ENCODE assay signal across 9 mouse cellular contexts in genomic region chr8:70200098-70200681, GRCm38 (mm10). TPM values are rescaled to one million over a fixed set of nuclear protein-coding genes. Genes with fewer than 3 reads are reported as not detected.
DNase-seq lines count a peak whose midpoint lies in the region; ATAC-seq lines count a peak whose summit lies in the region.
"Had no signal": no experiment of that assay in that cellular context is flagged by ENCODE, and none has a peak within 500 bp of the region (broad histone marks: within the 10 kb centered on the region; RNA-seq: fewer than 3 reads in every experiment).

No protein-coding gene starts in this region.

- no peak overlapping the region for H3K27ac ChIP-seq in embryonic facial prominence, embryonic 15.5 days (replicated peaks)
- no peak overlapping the region for H3K27ac ChIP-seq in embryonic facial prominence, embryonic 10.5 days (replicated peaks)
- no peak overlapping the region for H3K27ac ChIP-seq in hindbrain, embryonic 15.5 days (replicated peaks)
- H3K27ac ChIP-seq: neural tube, embryonic 12.5 days had no signal

- no peaks in the 10 kb centered on the region for H3K36me3 ChIP-seq in embryonic facial prominence, embryonic 15.5 days
- no peaks in the 10 kb centered on the region for H3K36me3 ChIP-seq in embryonic facial prominence, embryonic 10.5 days (replicated peaks)
- no peaks in the 10 kb centered on the region for H3K36me3 ChIP-seq in hindbrain, embryonic 15.5 days
- H3K36me3 ChIP-seq: neural tube, embryonic 12.5 days had no signal

- no peak overlapping the region for H3K4me2 ChIP-seq in embryonic facial prominence, embryonic 15.5 days (replicated peaks)
- no peak overlapping the region for H3K4me2 ChIP-seq in hindbrain, embryonic 15.5 days
- H3K4me2 ChIP-seq: neural tube, embryonic 12.5 days had no signal

- no peaks in the 10 kb centered on the region for H3K4me1 ChIP-seq in embryonic facial prominence, embryonic 15.5 days
- peaks cover 4% of the 10 kb centered on the region; the same call in 1 of the 2 replicates for H3K4me1 ChIP-seq in embryonic facial prominence, embryonic 10.5 days
- H3K4me1 ChIP-seq in hindbrain, embryonic 15.5 days (replicated peaks) = no peaks in the 10 kb centered on the region
- H3K4me1 ChIP-seq: neural tube, embryonic 12.5 days had no signal

- 70% methylated on average over 5 of the region's 5 CpGs for WGBS in embryonic facial prominence, embryonic 15.5 days
- 80% methylated on average over 5 of the region's 5 CpGs for WGBS in embryonic facial prominence, embryonic 10.5 days
- WGBS in hindbrain, embryonic 15.5 days = 63% methylated on average over 5 of the region's 5 CpGs

- H3K27me3 ChIP-seq in embryonic facial prominence, embryonic 15.5 days = no peaks in the 10 kb centered on the region
- H3K27me3 ChIP-seq in embryonic facial prominence, embryonic 10.5 days (replicated peaks; ENCODE audit: low read depth, poor library complexity, severe bottlenecking) = no peaks in the 10 kb centered on the region
- no peaks in the 10 kb centered on the region for H3K27me3 ChIP-seq in hindbrain, embryonic 15.5 days
- H3K27me3 ChIP-seq: neural tube, embryonic 12.5 days had no signal

- ATAC-seq in embryonic facial prominence, embryonic 15.5 days (ENCODE audit: insufficient number of reproducible peaks, low FRiP score, low TSS enrichment, low read depth) = peak; percentile 22; the same call in 1 of the 2 replicates
- ATAC-seq in hindbrain, embryonic 15.5 days (ENCODE audit: low FRiP score, low read depth) = 0 out of 2 replicates have a peak, but pooled peaks have one; percentile 17

- DNase-seq in embryonic facial prominence, embryonic 10.5 days (ENCODE audit: low spot score) = no peak
- DNase-seq in urinary bladder, postnatal 14 days (ENCODE audit: low spot score) = peak; percentile 57
- DNase-seq in urinary bladder, adult 2 months (ENCODE audit: low spot score) = no peak
- peak; percentile 25 to 61 for DNase-seq in left cerebral cortex, adult 9 months (ENCODE audit: low spot score in 2 of 2)
- peak; percentile 54 for DNase-seq in retina, embryonic 14.5 days (ENCODE audit: low spot score)
- no peak for DNase-seq in adrenal gland, adult 18-20 months (ENCODE audit: low spot score in 2 of 2)

- no peaks in the 10 kb centered on the region for H3K9me3 ChIP-seq in embryonic facial prominence, embryonic 15.5 days (replicated peaks)
- H3K9me3 ChIP-seq in embryonic facial prominence, embryonic 10.5 days = no peaks in the 10 kb centered on the region
- H3K9me3 ChIP-seq in hindbrain, embryonic 15.5 days = no peaks in the 10 kb centered on the region
- H3K9me3 ChIP-seq: neural tube, embryonic 12.5 days had no signal

- no peak overlapping the region for H3K9ac ChIP-seq in embryonic facial prominence, embryonic 15.5 days
- H3K9ac ChIP-seq in hindbrain, embryonic 15.5 days = no peak overlapping the region
- H3K9ac ChIP-seq: neural tube, embryonic 12.5 days had no signal

- H3K4me3 ChIP-seq in embryonic facial prominence, embryonic 15.5 days (replicated peaks) = no peak overlapping the region
- no peak overlapping the region for H3K4me3 ChIP-seq in embryonic facial prominence, embryonic 10.5 days
- H3K4me3 ChIP-seq in hindbrain, embryonic 15.5 days = no peak overlapping the region
- H3K4me3 ChIP-seq: neural tube, embryonic 12.5 days had no signal

RNA-seq across cellular contexts. Expression of gene Slc25a42, which starts 11.9 kb away (rescaled TPM):
- 6.7 and 8.9 TPM in 2 replicates for polyA plus RNA-seq in embryonic facial prominence, embryonic 15.5 days (2015; fragmentation: Nextera tagmentation; extraction: Ambion mirVana)
- 2.6 and 2.9 TPM in 2 replicates for polyA plus RNA-seq in embryonic facial prominence, embryonic 10.5 days (2016; fragmentation: Nextera tagmentation; extraction: Ambion mirVana)
- polyA plus RNA-seq in urinary bladder, adult 2 months (2012; rRNA removed) = 15.5 and 17.9 TPM in 2 replicates
- 8.2 and 10.2 TPM in 2 replicates for polyA plus RNA-seq in hindbrain, embryonic 15.5 days (2015; fragmentation: Nextera tagmentation; extraction: Ambion mirVana)
- total RNA-seq in adrenal gland, adult 18-20 months (2021) = 10 to 100 TPM; 34.0 to 41.4 TPM

RNA-seq across cellular contexts. Expression of gene Tmem161a, which starts 28.0 kb away (rescaled TPM):
- polyA plus RNA-seq in embryonic facial prominence, embryonic 15.5 days (2015; fragmentation: Nextera tagmentation; extraction: Ambion mirVana) = 76.4 and 77.3 TPM in 2 replicates
- polyA plus RNA-seq in embryonic facial prominence, embryonic 10.5 days (2016; fragmentation: Nextera tagmentation; extraction: Ambion mirVana) = 66.1 and 72.1 TPM in 2 replicates
- 55.4 and 80.0 TPM in 2 replicates for polyA plus RNA-seq in urinary bladder, adult 2 months (2012; rRNA removed)
- polyA plus RNA-seq in hindbrain, embryonic 15.5 days (2015; fragmentation: Nextera tagmentation; extraction: Ambion mirVana) = 47.3 and 53.1 TPM in 2 replicates
- 10 to 100 TPM; 68.0 to 84.2 TPM for total RNA-seq in adrenal gland, adult 18-20 months (2021)

RNA-seq across cellular contexts. Expression of gene Sugp2, which starts 33.8 kb away (rescaled TPM):
- polyA plus RNA-seq in embryonic facial prominence, embryonic 15.5 days (2015; fragmentation: Nextera tagmentation; extraction: Ambion mirVana) = 31.7 and 32.5 TPM in 2 replicates
- polyA plus RNA-seq in embryonic facial prominence, embryonic 10.5 days (2016; fragmentation: Nextera tagmentation; extraction: Ambion mirVana) = 47.0 and 50.8 TPM in 2 replicates
- polyA plus RNA-seq in urinary bladder, adult 2 months (2012; rRNA removed) = 45.4 and 56.1 TPM in 2 replicates
- polyA plus RNA-seq in hindbrain, embryonic 15.5 days (2015; fragmentation: Nextera tagmentation; extraction: Ambion mirVana) = 89.2 and 90.9 TPM in 2 replicates
- 10 to 100 TPM; 31.4 to 33.7 TPM for total RNA-seq in adrenal gland, adult 18-20 months (2021)

RNA-seq across cellular contexts. Expression of gene Armc6, which starts 34.1 kb away (rescaled TPM):
- 30.5 and 31.1 TPM in 2 replicates for polyA plus RNA-seq in embryonic facial prominence, embryonic 15.5 days (2015; fragmentation: Nextera tagmentation; extraction: Ambion mirVana)
- 30.8 and 31.9 TPM in 2 replicates for polyA plus RNA-seq in embryonic facial prominence, embryonic 10.5 days (2016; fragmentation: Nextera tagmentation; extraction: Ambion mirVana)
- 13.9 and 17.4 TPM in 2 replicates for polyA plus RNA-seq in urinary bladder, adult 2 months (2012; rRNA removed)
- 107 and 114 TPM in 2 replicates for polyA plus RNA-seq in hindbrain, embryonic 15.5 days (2015; fragmentation: Nextera tagmentation; extraction: Ambion mirVana)
- 10 to 100 TPM; 10.9 to 13.6 TPM for total RNA-seq in adrenal gland, adult 18-20 months (2021)

Comparison
In these comparisons a context has a peak if more than half of its experiments do, and no peak if none do; other contexts are left out.
1. DNase-seq: peak in urinary bladder, postnatal 14 days (single experiment), left cerebral cortex, adult 9 months (2 of 2) and retina, embryonic 14.5 days (single experiment); none in embryonic facial prominence, embryonic 10.5 days (single experiment), urinary bladder, adult 2 months (single experiment) and adrenal gland, adult 18-20 months (0 of 2).